Mouse (Mus musculus) lung, postnatal 25 days (tissue): ENCODE data around the gene Dnajb2.
A peak's percentile ranks its signal among the peaks of the same experiment; 100 is the strongest.

ENCODE experiments used
- DNase-seq: peaks from one replicate; pipeline ENCODE4 v3.0.0; 2022; ENCODE audit warnings: low spot score

Dnajb2 gene

DNA sequence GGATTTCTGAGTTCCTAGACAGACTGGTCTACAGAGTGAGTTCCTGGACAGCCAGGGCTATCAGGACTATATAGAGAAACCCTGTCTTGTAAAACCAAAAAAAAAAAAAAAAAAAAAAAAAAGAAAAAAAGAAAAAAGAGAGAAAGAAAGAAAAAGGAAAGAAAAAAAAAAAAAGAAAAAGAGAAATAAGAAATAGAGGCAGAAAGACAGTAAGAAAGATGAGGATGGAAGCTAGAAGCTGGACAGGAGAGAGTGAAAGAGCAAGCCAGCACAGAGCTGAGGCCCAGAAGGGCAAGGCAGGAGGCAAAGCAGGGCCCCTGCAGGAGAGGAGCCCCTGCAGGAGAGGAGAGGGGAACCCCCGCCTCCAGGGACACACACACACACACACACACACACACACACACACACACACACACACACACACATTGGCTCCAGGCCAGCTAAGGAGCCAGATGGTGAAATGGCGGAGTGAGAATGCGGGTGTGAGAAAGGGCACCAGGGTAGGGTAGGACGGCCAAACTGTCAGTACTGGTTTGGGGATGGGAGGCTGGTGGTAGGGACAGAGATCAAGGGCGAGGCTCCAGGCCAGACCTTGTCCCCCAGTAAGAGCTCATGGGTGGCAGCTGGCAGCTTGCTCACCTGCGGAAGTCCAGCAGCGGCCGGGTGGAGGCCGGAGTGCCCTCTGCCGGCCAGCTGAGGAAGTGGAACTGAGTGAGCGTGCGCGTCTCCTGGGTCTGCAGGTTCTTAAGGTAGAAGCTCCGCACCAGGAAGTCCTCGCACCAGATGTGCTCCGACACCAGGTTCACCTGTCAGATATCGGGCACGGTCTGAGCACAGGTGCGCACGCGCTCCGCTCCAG lies 15.1 kb downstream of the Dnajb2 start:
- peak; percentile 89 for DNase-seq

DNA sequence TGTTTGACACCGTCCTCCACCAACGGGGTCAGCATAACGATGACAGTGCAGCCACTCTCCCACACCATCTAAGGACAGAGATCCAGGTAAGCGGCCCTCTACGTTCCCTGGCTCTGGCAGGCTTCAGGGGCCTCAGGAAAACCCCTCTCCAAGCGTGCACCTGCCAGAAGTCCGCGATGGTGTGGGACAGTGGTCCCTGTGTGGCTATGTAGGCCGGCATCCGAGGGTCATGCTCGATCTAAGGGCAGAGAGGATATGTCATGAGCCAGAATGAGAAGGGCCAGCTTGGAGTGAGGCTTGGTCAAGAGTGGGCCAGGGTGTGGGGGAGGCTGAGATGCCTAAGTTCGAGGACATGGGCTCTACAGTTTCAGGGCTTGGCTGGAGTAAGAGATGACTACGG lies 16.1 kb downstream of the Dnajb2 start:
- DNase-seq, result no peak

DNA sequence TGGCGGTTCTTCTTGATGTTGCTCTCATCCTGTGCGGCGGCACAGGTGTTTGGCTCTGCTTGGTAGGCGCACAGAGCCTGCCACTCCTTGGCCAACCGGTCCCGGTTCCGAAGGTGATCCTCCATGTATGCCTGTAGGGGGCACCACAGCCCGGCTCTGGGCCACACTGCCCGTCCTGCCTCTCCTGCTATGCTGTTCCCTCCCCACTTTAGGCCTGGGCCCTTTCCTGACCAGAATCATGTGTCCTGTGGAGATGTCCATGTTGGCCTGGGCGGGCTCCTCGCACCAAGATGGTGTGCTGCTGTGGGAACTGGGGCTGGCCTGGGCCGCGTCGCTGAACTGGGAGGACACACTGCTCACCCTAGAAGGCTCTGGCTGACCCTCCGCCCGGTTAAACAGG lies 16.8 kb downstream of the Dnajb2 start:
- DNase-seq, result no peak

DNA sequence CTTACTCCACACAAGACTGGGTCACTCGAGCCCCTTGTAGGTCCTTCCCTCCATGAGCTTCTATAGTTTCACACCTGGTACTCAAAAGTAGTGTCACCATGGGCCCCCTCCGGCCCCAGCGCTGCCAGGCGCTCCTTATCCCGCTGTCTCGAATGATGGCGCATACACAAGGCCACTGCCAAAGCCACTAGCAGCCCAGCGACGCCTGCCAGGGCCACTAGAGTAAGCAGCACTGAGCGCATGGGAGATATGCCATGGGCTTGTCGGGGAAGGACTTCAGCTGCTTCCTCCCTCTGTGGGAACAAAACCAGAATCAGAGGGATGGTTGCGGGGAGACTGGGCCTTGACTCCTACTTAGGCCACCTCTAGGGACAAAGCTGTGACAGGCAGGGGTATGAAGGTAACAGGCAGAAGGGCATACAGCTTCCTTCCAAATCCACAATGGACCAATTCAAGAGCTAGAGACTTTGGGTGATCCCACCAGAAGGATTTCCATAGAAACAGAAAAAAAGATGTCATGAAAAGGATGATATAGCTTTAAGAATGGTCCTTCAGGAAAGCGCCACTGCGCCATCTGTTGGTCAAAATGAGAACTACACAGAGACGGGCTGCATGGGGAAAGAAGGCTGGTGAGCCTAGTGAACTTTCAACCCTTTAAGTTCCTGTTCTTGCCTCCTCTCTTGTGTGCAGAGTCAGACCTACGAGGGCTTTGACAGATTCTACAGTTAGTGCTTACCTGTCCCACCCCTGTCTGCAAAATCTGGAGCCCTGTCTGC lies 17.8 kb downstream of the Dnajb2 start:
- DNase-seq, result peak; percentile 74

DNA sequence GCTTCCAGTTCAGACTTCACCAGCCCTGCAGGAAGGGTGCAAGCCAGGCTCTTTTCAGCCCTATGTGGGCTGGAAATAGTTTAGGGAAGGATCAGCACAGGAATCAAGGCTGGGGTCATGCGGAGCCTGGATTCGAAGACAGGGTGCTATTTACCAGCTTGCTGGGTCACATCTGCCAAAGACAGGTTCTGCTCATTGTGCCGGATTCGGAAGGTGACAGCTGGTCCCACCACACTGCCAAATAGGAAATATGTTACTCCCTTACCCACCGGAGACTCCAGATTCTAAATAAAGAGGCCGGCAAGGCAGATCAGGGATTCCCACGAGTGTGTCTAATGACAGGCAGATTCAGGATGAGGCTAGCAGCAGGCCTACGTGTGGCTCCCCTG lies 18.4 kb downstream of the Dnajb2 start:
- DNase-seq, result no peak

DNA sequence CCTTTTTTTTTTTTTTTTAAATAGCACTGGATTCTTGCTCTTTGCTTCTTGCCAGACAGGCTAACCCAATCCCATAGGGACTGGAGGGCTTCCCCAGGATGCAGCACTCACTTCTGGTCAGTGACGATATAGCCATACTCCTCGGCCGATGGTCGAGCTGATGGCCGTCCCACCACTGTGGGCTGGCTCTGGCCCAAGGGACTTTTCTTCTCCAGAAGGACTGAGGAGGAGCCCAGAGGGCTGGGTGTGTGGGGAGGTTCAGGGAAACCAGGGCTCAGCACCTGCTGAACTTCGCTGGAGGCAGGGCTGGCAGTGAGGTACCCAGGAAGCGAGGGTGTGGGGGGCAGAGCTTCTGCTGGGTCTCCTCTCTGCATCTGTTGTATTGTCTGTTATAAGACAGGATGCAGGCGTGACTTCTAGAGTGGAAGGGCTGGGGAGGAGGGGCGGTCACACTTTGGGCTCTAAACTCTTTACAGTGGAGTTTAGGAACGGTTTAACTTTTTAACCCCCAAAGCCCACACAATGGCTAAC lies 19.4 kb downstream of the Dnajb2 start:
- DNase-seq, result no peak

DNA sequence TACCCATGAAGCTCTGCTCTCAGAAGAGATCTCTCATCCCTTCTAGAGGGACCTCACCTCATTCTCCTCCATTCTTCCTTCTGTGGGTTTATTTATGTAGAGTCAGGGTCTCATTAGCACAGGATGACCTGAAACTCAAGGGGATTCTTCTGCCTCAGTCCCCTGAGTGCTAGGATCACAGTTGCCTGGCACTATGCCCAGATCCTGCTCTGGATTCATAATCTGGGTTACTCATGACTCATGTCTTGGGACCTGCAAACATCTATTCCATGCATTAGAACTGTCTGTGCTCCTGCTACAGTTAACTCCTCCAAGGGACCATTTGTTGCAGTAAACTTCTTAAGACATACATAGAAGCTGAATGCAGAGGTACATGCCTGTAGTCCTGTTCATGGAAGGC lies 25.1 kb downstream of the Dnajb2 start:
- no peak for DNase-seq

DNA sequence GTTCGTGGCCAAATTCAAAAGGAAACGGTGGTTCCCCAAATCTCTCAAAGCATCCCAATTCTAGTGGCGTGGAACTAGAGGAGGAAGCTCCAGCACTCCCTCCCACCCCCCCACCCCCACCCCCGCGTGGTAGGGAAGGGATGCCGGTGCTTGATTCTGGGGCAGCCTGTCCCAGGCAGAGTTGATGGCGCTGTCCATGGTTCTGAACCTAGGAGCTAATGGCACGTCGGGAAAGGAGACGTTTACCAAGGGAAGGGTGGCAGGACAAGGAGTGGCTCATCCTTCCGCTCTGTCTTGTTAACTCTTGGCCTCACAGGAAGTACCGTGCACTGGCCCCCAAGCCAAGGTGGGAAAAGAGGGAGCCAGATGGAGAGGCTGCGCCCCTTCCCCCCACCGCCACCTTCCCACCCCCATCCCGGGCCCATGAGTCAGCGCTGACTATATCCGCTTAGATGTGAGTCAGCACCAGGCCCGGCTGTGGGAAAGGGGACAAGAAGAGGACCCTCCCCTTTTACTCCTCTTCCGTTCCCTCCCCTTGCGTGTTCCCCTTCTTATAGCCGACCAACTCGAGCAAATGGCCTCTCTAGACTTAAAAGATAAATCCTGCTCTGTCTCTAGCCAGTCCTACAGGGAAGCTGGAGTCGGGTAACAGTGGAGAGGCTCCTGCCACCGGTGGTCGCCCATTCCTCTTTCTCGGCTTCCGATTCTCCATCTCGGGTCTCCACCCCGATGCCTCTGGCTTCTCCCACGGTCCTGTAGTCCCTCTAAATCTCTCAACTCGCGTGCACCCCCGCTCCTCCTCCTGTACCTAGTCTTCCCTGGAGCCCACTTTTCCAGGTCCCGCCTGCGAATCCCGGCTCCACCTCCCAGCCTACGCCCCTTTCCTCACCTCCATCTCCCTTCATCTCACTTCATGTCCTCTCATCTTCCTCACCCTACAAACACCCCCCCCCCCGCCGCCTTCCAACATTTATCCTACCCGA lies 27.1 kb downstream of the Dnajb2 start:
- DNase-seq, result peak; percentile 38

DNA sequence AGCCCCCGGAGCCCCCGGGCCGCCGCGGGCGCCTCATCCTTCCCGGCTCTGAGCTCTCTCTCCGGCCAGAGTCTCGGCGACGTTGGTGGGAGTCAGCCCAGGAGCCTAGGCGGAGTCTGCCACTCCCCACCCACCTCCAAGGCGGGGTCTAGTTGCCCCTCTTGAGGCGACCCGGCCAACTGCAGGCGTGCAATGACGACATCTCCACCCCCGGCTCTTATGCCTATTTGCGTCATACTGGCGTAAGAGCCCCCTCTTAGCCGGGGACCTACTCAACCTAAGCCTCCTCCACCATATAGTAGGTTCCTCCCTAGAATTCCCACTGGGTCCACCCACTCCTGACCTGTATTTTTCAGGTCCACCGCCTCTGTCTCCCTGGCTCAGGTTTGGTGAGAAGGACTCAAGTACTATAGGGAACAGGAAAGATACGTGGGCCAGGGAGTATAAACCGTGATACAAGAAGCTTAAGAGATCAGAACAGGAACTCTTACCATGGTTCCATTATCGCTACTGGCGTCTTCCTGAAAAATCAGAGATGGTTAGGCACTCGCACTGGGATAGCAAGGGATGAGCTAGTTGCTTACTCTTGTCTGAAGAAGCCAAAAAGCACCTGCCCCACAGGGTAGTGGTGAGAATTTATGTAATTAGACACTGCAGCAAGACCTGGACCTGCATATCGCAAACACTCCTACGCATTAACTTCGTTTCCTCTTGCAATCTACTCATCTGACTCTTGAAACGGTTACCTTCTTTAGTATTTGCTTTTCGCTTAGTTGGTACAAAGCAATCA lies 28.1 kb downstream of the Dnajb2 start, which contains the start of gene Ptprn:
Gene Ptprn, minus strand, starts transcription at position 412 of the 790 bp plus-strand sequence.
- DNase-seq, result no peak

DNA sequence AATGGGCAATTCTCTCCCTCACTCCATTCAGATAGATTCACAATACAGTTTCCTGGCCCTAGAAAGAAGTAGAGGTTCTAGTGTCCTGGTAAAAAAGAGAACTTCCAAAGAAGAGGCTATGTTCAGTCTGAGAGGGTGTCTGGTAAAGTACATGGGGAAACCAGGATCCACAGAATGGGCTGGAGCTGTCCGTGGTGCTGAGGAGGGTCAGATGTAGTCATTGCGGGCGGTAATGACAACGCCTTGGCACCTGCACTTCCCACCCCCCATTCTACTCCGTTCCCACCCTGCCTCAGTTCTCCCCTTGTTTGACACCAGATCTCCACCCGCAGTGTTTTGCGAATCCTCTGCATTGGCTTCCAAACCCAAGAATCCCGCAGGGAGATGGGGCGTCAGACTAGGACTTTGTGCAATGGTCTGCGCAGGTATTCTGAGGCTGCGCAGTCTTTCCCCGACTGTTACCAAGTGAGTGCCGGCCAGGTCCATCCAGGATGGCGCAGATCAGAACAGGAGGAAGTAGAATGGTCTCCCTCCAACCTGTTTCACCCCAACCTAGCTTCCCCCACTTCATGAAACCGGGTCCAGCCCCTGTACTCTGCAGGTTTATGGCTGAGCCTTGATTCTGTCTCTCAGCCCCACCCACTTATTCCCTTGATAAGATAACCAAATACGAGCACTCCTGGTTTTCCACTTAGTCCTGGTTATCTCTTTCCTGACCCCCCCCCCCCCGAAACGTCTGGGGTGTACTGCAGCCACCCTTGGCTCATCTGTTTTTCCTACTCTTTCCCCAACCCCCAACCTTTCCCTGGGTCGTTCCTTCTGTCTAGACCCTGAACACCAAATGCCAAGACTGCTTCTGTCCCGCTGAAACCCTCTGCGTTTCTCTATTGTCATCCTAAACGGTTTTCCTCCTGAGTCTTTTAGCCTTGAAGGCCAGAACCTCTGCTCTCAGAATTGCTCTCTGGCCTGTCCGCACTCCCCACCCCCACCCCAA lies 41.3 kb downstream of the Dnajb2 start:
- no peak for DNase-seq

DNA sequence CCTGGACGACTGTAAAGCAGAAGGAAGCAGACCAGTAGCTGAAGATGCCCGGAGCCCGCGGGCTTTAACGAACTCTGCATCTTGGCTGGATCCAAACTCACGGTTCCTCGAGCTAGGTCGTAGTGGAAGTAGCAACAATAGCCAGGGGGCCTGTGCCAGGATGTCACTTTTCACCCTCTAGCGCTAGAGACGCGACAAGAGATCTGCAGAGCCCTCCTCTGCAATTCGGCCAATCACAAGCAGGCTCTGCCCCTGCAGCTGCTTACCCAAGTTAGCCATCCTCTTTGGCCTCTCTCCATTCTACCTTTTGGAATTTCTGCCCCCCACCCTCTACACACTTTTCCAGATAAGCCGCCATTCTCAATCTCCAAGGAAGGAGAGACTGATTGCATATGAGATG lies 42.0 kb downstream of the Dnajb2 start, which contains the start of gene Resp18:
Gene Resp18, minus strand, starts transcription at position 188 of the 400 bp plus-strand sequence.
- no peak for DNase-seq

DNA sequence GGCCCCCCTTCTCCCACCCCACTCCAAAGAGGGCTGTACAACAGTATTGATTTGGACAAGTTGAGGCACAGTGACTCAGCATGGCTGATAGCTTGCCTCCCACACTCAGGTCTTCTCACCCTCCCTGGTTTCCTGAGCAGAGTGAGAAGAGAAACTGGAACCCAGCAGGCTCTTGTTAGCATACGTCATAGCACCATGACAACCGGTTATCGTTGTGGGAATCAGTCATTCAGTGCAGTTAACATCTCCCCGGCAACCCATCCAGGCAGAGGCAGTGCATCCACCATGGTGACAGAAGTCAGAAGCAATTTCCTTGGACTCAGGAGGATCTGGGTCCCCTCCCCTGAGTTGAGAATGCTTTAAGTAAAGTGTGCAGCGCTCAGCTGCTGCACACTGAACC lies 46.8 kb downstream of the Dnajb2 start:
- DNase-seq, result no peak

DNA sequence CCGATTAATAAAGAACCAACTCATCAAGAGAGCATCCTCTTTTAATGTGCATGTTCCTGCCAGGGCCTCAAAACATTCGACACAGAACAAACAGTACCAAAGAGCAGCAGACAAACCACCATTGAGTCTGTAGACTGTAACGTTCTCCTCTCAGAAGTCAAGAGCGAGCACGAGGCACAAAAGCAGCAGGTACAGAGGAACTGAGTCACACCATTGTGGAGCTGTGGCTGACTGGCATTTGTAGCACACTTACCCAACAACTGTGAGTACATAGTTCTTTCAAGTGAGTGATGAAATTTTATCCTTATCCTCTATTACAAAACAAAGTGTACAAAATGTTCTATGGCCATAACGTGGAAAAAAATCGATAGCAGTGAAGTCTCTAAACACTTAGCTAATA lies 48.7 kb downstream of the Dnajb2 start:
- peak; percentile 59 for DNase-seq

DNA sequence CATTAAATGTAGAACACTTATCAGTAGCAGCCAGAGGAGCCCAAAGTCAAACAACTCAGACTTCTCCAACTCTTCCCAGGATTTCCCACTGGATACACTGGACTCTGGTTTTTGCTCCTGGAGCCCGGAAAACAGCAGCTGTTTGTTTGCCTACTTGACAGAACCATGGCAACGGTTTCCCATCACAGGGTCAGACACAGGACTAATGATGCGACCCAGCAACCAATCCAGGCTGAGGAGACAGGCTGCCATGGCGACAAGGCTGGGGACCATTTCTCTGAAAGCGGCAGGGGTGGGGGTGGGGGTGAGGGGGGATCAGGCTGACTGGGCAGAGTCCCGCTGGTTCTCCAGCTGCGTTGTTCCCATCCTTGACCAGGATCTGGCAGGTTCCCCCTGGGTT lies 53.2 kb downstream of the Dnajb2 start:
- no peak for DNase-seq

DNA sequence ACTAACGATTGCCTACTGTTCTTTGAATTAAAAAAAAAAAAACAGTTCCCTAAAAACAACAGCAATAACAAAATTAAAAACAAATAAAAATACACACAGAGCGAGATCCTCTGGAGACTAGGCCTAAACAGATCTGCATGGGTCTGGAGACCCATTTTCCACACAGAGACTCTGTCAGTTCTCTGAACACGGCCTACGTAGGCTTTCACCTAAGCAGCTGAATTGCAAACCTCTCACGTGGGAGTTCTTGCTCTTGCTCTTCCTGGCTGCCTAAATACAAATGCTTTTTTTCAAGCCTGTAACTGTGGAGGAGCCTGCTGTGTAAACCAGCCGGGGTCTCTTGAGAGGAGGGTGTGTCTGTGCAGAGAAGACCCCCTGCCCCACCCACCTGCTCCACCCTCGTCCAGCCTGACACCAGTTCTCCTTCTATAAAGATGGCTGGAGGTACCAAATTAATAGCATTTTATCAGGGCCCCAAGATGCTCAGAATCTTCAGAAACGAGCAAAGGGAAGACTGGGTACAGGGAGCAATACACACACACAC lies 53.8 kb downstream of the Dnajb2 start:
- DNase-seq, result no peak

DNA sequence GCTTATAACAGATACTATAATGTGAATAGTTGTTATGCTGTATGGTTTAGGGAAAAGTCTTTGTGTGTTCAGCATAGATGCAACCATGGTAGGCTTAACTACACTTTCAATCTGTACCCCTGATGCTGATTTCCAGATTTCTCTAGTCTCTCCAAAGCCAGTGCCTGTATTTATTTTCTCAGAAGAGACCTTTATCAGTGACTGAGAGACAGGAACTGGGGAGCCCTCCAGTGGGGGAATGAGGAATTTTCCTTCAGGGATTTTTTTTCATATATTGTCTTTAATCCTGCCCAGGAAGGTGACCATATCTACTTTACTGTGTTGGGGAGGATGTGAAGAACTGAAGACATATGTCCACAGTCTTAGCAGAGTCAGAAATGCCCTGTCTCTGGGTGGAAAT lies 54.4 kb downstream of the Dnajb2 start:
- DNase-seq, result no peak

DNA sequence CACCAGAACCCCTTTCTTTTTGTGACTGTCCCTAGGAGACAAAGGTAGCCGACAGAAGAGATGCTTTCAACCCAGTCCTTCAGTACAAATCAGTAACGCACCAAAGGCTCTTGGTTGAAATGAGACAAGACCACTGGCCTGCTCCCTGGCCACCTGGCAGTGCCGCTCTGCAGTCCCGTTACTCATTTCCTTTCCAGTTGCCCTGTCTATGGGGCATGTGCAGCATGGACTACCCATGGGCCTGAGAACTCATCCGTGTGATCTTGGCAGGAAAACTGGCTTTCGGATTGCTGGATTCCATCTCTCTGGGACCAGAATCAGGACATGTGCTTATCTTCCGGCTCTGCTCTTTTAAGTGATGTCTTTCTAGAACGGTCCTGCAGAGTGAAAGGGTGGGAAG lies 55.1 kb downstream of the Dnajb2 start:
- DNase-seq, result no peak

DNA sequence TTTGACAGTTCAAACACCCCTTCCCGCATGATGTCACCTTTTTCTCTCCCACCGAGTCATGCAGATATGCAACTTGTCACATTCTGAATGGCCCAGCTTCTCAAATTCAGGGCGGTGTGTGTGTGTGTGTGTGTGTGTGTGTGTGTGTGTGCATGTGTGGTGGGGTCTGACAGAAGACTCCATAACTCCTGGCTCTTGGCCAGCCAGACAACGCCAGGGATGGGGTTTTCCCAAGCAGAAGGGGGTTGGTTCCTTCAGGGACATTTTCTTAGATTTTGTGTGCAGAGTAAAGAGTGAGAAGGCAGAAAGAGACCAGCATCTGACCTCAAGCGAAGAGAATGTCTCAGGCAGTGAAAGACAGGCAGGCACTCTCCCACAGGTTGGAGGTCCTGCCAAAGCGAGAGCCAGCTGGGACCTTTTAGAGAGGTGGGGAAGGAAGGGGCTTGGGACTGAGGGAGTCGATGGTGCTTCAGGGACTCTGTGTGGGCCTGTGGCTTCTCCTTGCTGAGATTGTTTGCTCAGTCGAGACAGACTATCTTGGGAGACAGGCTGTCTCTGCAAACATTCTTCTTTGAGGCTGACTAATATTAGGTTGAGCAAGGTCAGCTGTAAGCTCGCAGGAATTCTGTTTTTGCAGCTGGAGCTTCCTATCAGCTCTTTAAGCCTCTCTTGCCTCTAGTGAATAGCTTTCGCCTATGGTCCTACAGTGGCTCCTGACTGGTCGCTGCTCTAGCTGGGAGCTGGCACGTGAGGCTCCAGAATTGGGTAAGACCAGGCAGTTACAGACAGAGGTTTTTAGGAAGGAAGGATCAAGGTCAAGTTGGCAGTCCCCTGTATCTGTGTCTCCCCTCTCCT lies 56.5 kb downstream of the Dnajb2 start:
- no peak for DNase-seq
